Comparison of ENCODE assay signal across 8 mouse cellular contexts in the genomic region with DNA sequence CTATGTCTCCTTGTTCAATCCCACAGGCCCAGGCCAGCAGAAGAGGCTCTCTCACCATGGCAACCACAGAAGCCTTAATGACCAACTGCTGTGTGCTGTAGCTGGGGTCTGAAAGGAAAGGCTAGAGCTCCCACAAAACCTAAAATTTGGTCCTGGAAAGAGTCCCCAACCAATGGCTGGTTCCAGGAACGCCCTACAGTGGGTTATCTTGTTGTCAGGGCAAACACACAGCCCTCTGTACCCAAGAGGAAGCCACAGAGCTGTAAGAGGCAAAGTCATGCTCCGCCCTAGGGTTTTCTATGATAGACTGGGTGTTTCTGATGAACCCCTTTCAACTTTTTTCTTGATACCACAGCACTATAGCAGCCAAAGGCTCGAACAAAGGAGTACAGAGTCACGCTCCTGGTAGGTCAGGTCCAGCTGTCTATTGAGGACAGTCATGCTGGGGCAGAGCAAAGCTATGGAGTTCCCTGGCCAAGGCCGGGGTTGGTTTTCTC.
A peak's percentile ranks its signal among the peaks of the same experiment; 100 is the strongest.
DNase-seq lines count a peak whose midpoint lies in the region; ATAC-seq lines count a peak whose summit lies in the region.

No protein-coding gene starts in this region.

- H3K9me3 ChIP-seq in hindbrain, embryonic 15.5 days: no peaks in the 10 kb centered on the region
- H3K9me3 ChIP-seq in midbrain, embryonic 13.5 days: no peaks in the 10 kb centered on the region

- no peak overlapping the region for H3K9ac ChIP-seq in hindbrain, embryonic 15.5 days
- no peak overlapping the region for H3K9ac ChIP-seq in midbrain, embryonic 13.5 days (replicated peaks)

- no peak for DNase-seq in urinary bladder, postnatal 36 days (ENCODE audit: low spot score in 2 of 2)
- DNase-seq in urinary bladder, postnatal 10 days (ENCODE audit: low spot score): no peak

- no peaks in the 10 kb centered on the region for H3K36me3 ChIP-seq in hindbrain, embryonic 15.5 days
- no peaks in the 10 kb centered on the region for H3K36me3 ChIP-seq in midbrain, embryonic 13.5 days

- no peak overlapping the region for H3K4me3 ChIP-seq in hindbrain, embryonic 15.5 days
- no peak overlapping the region for H3K4me3 ChIP-seq in midbrain, embryonic 13.5 days (replicated peaks)

- WGBS in hindbrain, embryonic 15.5 days: 48% methylated on average over 5 of the region's 5 CpGs
- 46% methylated on average over 5 of the region's 5 CpGs for WGBS in midbrain, embryonic 13.5 days

- no peaks in the 10 kb centered on the region for H3K27me3 ChIP-seq in hindbrain, embryonic 15.5 days
- peaks cover 24% of the 10 kb centered on the region for H3K27me3 ChIP-seq in midbrain, embryonic 13.5 days

- peaks cover 48% of the 10 kb centered on the region for H3K4me1 ChIP-seq in hindbrain, embryonic 15.5 days (replicated peaks)
- H3K4me1 ChIP-seq in midbrain, embryonic 13.5 days (replicated peaks): peaks cover 45% of the 10 kb centered on the region

- H3K27ac ChIP-seq in hindbrain, embryonic 15.5 days (replicated peaks): peak overlapping the region; percentile 69
- H3K27ac ChIP-seq in midbrain, embryonic 13.5 days: peak overlapping the region; percentile 70

- peak; percentile 80 for ATAC-seq in CD4-positive, CD25-positive, alpha-beta regulatory T cell, adult 4 months
- peak; percentile 71 for ATAC-seq in activated CD4-positive, CD25-positive, alpha-beta regulatory T cell, adult 4 months
- ATAC-seq in hindbrain, embryonic 15.5 days (ENCODE audit: low FRiP score, low read depth): no peak
- ATAC-seq in midbrain, embryonic 13.5 days: peak; percentile 38; the same call in 1 of the 2 replicates
- ATAC-seq in frontal cortex, adult (ENCODE audit: low TSS enrichment): no peak
- no peak for ATAC-seq in cerebellum, adult (ENCODE audit: insufficient number of reproducible peaks, low FRiP score, low TSS enrichment)

- no peak overlapping the region for H3K4me2 ChIP-seq in hindbrain, embryonic 15.5 days
- no peak overlapping the region for H3K4me2 ChIP-seq in midbrain, embryonic 13.5 days (replicated peaks)

Comparison
In these comparisons a context has a peak if more than half of its experiments do, and no peak if none do; other contexts are left out.
1. ATAC-seq: peak in CD4-positive, CD25-positive, alpha-beta regulatory T cell, adult 4 months (single experiment), activated CD4-positive, CD25-positive, alpha-beta regulatory T cell, adult 4 months (single experiment) and midbrain, embryonic 13.5 days (single experiment); none in hindbrain, embryonic 15.5 days (single experiment), frontal cortex, adult (single experiment) and cerebellum, adult (single experiment).